Mouse (Mus musculus) right cerebral cortex, adult 18-20 months (tissue): ENCODE measurements at regions not wholly inside any gene's neighbourhood (a gene's known extent, or its start where the extent isn't known, plus 50 kb on each side); places are given as distances from the start of the nearest gene placed in this dataset.

Experiments used
- DNase-seq: peaks from one replicate; pipeline ENCODE4 v3.0.0; 2022; ENCODE audit warnings: mixed read lengths

GRCm38 (mm10) chr2:138827813-138828570 is 571.6 kb downstream of the Btbd3 start:
- DNase-seq, result no peak

GRCm38 (mm10) chr2:138838846-138839245 is 582.5 kb downstream of the Btbd3 start:
- DNase-seq, result no peak

- peak; percentile 45 for DNase-seq
These were observed 602.8 kb downstream of the Btbd3 start for GRCm38 (mm10) chr2:138859121-138859520.

- no peak for DNase-seq
These were observed 597.1 kb upstream of the Sptlc3 start for GRCm38 (mm10) chr2:138896563-138896962.

- DNase-seq, result peak; percentile 1
These were observed 596.6 kb upstream of the Sptlc3 start for GRCm38 (mm10) chr2:138897101-138897500.

GRCm38 (mm10) chr2:138937165-138937564 is 556.5 kb upstream of the Sptlc3 start:
- DNase-seq, result no peak

GRCm38 (mm10) chr2:138939367-138939766 is 554.3 kb upstream of the Sptlc3 start:
- DNase-seq, result no peak

GRCm38 (mm10) chr2:138966110-138966790 is 527.5 kb upstream of the Sptlc3 start:
- DNase-seq, result no peak

GRCm38 (mm10) chr2:138974548-138974947 is 519.2 kb upstream of the Sptlc3 start:
- no peak for DNase-seq

GRCm38 (mm10) chr2:138990031-138990430 is 503.7 kb upstream of the Sptlc3 start:
- DNase-seq, result no peak

- no peak for DNase-seq
These were observed 461.5 kb upstream of the Sptlc3 start for GRCm38 (mm10) chr2:139032105-139032812.

- no peak for DNase-seq
These were observed 458.9 kb upstream of the Sptlc3 start for GRCm38 (mm10) chr2:139034800-139035199.

GRCm38 (mm10) chr2:139041671-139042273 is 451.9 kb upstream of the Sptlc3 start:
- DNase-seq, result no peak

GRCm38 (mm10) chr2:139044684-139045083 is 449.0 kb upstream of the Sptlc3 start:
- DNase-seq, result no peak

GRCm38 (mm10) chr2:139055249-139055648 is 438.5 kb upstream of the Sptlc3 start:
- no peak for DNase-seq

- no peak for DNase-seq
These were observed 424.3 kb upstream of the Sptlc3 start for GRCm38 (mm10) chr2:139069276-139069961.

- DNase-seq, result no peak
These were observed 422.0 kb upstream of the Sptlc3 start for GRCm38 (mm10) chr2:139071690-139072089.

GRCm38 (mm10) chr2:139093487-139094066 is 400.1 kb upstream of the Sptlc3 start:
- DNase-seq, result no peak

- DNase-seq, result peak; percentile 32
These were observed 382.0 kb upstream of the Sptlc3 start for GRCm38 (mm10) chr2:139111669-139112068.

- DNase-seq, result no peak
These were observed 379.2 kb upstream of the Sptlc3 start for GRCm38 (mm10) chr2:139114523-139114922.

- DNase-seq, result no peak
These were observed 372.8 kb upstream of the Sptlc3 start for GRCm38 (mm10) chr2:139120905-139121304.

- DNase-seq, result peak; percentile 15
These were observed 361.6 kb upstream of the Sptlc3 start for GRCm38 (mm10) chr2:139132121-139132520.
